Mouse (Mus musculus): Measurements from ENCODE around the gene Il31ra.

Gene Il31ra

DNA sequence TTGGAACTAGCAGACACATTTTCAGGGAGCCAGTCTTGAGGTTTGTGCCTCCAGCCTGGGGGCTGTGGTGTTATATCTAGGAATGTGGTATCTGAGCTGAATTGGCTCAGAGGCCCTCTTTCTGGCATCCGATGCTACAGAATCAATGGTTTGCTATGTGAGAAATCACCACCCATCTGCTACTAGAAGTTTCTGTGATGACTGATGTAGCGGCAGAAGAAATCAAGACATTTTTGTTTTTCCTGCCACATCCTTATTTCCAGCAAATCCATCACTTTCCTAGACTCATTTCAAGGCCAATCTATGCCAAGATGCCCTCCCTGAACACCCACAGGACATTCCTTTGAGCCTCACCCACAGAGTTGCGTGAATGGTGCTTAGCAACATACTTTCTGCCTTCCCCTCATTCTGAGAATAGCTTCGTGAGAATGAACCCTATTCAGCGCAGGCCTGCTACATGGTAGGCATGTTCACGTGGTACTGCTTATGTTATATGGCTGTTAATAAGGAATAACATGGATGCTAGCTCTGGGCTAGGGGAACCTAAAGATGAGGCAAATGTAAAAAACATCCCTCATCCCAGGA lies 33.5 kb downstream of the Il31ra start:
- DNase-seq (ENCODE audit: low spot score) = no peak

DNA sequence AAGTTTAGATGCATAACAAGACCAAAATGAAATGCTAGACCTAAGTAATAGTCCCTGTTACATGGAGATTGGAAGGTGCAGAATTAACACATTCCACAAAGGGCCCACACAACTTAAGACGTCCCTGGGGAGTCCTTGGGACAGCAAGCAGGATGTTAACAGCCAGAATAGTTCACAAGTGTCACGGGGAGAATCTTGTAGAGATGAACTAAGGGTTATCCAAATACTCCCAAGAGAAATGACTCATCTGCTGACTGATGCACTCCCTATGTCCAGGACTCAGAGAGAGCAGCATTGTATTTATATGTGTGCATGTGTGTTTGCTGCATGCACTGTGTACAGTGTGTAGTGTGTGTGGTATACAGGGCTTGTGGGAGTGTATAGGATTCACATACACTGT lies 37.7 kb downstream of the Il31ra start:
- DNase-seq (ENCODE audit: low spot score) = no peak

DNA sequence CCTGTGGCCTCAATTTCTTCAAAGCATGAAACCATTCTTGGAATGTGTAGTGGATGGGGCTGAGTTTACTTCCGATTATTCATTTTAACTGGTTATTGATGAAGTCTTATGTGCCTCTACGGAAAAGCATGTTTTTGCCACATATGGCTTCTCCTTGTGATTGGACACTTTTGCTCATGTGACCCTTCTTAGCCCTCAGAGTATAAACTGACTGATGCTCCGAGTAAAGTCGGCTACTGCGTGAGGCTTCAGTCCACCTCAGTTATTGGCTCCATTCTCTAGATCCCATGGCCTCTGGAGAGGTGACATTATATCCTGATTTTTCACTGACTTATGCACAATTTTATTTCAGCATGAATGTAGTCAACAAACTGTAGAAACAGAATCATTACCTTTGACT lies 40.9 kb downstream of the Il31ra start:
- DNase-seq (ENCODE audit: low spot score) = no peak

DNA sequence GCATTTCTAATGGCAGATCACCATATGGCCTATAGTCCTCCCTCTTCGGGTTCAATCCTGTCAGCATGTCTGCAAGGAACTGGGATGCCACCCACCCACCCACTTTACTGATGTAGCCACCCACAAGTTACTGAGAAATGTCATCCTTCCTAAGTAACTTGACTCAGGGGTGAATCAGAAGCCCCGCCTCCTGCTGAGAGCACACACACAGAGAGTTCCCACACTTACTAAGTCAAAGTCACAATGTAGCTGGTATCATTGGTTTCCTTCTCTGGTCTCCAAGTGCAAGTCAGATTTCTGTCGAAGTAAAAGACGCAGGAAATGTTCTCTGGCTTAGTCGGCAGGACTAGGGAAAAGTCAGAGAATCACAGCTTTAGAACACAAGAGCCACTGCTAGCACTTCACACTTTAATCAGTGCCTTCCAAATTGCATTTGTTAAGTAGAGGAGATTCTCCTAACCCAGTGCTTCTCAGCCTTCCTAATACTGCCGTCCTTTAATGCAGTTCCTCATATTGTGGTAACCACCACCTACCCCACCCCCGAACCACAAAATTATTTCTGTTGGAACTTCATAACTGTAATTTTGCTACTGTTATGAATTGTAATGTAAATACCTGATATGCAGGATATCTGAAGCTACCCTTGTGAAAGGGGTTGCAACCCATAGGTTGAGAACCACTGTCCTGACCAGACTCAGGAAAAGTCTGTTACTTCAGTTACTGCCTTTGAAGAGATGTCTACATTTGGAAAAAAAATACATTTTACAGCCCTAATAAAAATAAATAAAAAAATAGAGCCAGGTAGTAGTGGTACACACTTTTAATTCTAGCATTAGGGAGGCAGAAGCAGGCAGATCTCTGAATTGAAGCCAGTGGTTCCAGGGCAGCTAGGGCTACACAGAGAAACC lies 42.3 kb downstream of the Il31ra start:
- DNase-seq (ENCODE audit: low spot score) = no peak

DNA sequence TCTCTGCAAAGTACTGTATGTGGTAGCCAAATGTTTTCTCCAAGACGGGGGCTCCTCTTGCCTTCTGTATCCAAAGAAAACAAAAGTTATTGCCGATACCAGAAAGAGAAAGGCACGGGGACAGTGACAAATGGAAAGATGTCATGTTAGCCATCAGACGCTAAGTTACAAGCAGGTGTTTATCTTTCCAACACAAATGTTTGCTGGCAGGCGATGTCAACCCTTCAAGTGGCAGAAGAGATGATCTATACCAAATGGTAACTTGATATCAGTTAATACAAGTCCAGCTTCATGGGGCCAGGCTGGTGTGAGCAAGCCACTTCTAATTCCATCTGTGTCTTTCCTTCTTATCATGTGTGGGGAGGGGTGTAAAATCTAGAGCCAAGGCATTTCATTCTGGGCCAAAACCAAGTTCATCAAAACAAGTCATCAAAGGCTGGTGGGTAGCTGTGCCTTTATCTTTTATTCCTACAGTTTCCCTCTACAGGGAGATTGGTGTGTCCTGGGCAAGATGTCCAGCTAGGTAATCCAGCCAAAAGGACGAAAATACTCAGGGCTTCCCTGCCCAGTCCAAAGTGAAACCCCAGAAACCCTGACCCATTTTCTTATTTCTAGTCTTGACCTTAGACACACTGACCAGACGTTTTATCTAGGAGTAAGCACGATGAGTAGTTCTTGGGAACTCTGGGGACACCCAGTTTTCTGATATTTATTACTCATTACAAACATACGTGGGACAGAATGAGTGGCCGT lies 52.8 kb downstream of the Il31ra start:
- DNase-seq (ENCODE audit: low spot score) = no peak

DNA sequence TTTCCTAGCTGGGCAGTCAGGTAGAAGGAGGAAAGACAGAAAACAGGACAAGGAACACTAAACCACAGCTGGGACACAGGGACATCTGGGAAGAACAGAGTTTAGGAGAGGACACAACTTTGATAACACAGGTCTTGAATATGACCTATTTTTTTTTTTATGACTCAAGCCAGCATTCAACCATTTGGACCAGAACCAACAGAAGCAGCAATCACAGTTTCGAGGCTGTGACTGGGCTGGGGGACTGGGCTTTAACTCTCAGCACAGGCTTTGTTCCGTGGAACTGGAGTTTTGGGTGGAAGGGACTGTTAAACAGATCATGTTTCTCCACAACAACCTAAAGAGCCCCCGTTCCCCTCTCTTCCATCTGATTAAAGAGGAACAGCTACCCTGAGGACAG lies 53.5 kb downstream of the Il31ra start:
- no peak for DNase-seq (ENCODE audit: low spot score)

DNA sequence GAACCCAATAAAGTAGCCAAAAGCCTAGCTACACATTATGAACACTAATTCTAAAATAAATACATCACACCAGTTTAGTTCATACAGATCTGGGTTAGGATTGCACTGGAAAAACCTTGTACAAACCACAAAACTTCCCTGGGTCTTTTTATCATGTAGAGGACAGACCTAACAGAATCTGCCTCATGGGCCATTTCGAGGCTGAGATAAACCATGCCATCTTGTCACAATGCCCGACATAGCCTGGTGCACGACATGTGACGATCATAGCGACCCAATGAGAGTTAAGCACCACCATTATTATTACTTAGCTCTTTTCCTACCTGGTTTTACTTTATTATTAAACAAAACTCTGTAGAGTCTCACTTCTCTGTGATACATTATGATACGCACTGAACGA lies 57.1 kb downstream of the Il31ra start:
- no peak for DNase-seq (ENCODE audit: low spot score)

DNA sequence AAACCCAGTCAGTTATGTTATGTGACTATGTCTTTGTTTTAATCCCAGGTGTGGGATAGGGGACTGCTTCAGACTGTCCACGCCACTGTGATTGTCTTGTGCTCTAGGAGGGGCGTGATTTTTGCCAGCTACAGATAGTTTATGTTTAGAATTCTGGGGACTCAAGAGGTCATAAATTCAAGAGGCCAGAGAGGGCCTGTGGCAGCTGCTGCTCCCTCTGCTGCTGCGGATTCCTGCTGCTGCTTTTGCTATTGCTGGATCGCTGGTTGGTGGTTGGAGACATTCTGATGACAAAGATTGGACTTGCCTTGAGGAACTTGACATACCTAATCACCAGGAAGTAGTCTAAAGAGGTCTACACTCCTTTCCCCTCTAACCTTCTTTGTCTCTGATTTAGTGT lies 57.5 kb downstream of the Il31ra start:
- DNase-seq (ENCODE audit: low spot score) = no peak

DNA sequence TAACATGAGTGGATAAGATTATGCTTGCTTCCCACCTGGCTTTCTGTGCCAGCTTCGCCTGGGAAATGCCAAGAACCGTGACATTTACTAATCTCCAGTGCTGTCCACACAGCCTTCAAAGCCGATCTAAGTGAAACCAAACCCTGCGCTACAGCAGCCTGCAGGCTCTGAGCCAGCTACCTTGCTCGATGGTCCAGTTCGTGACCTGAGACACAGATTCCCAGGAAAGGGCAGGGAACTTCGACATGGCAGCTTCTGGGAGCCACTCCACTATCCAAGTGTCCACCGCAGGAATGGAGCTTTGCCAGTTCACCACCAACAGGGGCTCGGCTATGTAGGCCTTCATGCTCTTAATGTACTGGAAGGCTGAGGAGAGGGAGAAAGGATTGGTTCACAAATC lies 60.6 kb downstream of the Il31ra start:
- DNase-seq (ENCODE audit: low spot score) = no peak

DNA sequence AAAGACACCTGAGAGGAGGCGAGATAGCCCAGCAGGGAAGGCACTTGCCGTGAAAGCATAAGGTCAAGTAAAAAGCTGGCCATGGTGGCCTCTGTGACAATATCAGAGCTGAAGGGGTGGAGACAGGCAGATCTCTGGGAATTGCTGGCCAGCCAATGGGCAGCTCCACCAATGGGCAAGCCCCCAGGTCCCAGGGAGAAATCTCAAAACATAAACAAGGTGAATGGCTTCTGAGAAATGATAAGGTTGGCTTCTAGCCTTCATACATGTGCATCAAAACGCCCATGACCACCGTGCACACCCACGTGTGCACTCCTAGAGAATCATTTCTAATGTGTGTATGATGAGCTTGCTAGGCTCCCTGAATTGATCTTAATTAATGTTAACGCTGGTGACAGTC lies 61.9 kb downstream of the Il31ra start:
- DNase-seq (ENCODE audit: low spot score) = no peak

DNA sequence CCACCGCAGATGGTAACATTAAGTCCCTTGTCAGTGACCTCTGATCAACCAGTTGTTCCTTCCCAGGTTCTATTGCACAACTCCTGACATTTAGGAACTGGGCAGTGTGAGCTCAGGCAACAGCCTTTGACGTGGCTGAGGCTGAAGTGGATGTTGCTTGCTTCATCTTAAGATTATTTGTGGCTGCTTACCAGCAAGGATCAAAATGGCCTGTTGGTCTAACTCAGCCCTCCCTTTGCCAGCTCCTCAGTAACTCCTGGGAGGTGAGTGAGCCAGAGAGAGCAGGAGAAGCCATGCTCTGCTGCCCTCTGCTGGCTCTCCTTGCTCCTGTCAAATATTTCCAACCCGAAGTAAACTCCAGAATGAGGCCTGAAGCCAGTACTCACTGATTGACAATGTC lies 64.3 kb downstream of the Il31ra start:
- peak; percentile 44 for DNase-seq (ENCODE audit: low spot score)

DNA sequence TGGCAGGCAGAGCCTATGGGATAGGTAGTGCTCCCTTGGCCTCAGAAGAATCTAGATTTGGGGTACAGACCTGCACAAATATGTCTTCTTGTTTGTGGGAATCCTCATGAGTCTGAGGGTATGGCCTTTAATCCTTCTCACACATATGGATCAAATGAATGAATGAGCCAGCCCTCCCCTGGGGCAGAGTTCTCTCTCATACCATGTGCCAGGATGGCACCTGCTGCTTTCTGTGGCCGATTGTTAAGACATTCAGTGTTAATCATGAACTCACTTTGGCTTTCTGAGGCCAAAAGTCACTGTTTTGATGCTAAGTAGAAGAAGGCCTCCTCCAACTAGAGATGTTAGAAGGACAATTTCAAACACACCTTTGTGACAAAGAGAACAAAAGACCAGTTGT lies 67.0 kb downstream of the Il31ra start:
- no peak for DNase-seq (ENCODE audit: low spot score)

DNA sequence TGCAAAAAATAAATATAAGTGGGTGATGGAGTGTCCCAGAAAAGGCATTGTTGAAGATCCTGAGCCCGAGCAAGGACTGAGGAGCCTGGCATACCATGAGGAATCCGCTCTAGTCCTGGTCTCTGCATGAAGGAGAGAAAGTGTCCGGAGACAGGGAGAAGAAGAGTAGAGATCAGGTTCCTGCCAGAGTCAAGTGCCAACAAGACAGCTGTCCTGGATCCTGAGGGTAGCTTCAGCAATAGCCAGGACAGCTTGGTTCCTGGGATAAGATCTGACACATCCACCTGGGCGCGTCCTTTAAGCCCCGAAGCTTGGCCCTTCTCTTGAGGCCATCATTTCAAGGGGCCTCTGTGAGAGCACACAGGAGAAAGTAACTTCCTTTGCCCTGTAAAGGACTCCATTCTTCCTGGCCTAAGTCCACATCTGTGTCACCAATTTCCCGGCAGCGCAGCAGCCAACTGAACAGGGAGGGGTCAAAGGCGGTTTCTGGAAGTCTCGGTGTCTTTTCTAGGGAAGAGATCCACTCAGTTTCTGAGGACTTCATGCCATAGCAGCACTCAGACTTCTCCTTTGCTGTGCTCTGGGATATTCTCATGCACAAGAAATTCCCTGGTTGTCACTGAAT lies 70.7 kb downstream of the Il31ra start:
- DNase-seq (ENCODE audit: low spot score) = no peak

DNA sequence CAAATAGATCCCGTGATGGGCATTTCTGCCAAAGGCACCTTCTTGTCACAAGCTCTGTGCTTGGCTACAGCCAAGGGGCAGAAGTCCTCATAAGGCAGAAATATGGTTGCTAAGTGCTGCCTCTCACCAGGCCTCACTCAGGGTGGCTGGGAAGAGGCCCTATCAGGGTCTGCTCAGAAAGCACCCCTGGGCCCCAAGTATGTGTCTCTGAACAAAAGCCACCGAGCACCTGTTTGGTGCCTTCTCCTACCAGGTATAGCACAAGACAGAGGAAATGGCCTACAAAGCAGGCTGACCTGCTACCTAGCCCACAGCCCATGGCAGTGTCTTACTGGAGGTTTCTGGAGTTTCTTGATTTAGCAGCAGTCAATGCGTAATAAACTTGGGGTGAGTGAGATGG lies 71.3 kb downstream of the Il31ra start:
- no peak for DNase-seq (ENCODE audit: low spot score)

DNA sequence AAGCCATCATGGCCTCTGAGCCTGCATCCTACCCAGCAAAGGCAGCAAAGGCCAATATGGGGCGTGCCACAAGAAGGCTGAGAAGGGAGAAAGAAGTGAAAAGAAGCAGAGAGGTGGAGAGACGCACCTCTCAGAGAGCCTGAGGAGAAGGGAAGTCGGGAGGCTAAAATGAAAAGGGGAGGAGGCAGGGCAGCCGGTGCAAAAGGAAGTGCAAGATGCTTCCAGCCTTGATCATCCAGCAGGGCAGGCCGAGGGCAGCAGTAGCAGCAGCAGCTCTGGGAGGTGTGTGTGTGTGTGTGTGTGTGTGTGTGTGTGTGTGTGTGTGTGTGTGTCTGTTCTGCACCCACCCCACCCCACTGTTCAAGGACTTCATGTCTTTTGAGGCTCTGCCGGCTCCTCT lies 71.9 kb downstream of the Il31ra start:
- no peak for DNase-seq (ENCODE audit: low spot score)

DNA sequence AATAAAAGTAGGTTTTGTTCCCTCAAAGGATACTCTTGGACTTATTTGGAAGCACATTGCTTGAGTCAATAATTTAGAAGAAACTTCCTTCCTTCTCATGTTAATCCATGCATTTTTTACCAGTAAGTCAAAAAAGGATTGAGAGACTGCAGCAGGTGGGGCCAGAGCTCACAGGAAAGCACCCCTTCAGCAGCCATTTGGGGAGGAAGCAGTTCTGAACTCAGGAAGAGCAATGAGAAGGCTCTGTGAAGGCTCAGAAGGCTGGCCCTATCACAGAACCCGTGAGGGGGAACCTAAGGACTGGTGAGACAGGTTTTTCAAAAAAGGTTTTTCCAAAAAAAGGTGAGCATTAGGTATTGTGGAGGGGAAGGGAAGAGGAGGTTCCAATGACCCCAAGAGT lies 79.6 kb downstream of the Il31ra start:
- no peak for DNase-seq (ENCODE audit: low spot score)

DNA sequence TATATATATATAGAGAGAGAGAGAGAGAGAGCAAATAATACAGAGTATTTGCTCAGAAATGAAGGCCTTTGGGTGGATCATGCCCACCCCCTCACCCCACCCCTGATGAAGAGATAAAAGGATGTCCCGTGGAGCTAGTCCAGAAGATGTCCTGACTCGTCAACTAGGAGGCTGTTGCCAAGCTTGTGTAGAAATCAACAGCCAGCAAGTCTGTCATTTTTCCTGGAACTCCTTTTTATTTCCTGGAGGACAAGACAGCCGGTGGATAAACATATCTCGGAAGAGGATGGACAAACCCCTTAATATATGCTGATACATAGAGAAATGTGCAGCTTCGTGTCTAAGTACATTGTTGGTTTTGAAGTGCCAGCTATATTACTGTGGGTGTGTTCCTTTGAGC lies 81.3 kb downstream of the Il31ra start:
- DNase-seq (ENCODE audit: low spot score) = no peak

DNA sequence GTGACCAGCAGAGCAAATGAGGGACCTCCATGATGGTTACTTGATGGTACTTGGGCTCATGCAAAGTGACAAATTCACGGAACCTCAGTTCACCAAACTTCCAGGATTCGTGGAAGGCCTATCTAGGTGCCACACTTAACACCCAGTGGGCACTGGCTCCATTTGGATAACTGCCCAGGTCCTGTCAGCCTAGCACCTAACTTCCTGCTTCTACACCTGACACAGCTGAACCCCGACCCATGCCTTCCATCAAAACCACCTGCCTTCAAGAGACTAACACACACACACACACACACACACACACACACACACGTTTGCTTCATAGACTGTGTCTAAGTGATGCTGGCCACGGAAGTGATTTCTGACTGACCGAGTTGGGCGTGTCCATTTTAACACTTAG lies 82.3 kb downstream of the Il31ra start:
- no peak for DNase-seq (ENCODE audit: low spot score)

DNA sequence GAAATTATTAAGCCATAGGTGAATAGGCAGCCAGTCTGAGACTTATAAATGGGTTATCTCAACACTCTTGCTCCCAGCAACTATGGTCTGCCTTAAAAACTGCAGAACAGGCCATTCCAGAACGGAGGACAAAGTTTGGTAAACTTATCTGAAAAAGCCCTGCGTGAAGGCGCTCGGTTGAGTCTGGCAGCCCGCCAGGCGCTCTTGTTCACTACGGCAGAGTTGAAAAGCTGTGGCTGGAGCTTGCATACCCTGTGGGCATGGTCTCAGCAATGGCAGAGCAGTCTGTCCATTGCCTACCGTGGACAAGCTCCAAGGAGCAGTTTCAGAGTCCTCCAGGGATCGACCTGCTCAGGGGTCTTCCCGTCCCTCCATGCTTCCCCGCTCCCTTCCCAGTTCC lies 82.9 kb downstream of the Il31ra start:
- no peak for DNase-seq (ENCODE audit: low spot score)

DNA sequence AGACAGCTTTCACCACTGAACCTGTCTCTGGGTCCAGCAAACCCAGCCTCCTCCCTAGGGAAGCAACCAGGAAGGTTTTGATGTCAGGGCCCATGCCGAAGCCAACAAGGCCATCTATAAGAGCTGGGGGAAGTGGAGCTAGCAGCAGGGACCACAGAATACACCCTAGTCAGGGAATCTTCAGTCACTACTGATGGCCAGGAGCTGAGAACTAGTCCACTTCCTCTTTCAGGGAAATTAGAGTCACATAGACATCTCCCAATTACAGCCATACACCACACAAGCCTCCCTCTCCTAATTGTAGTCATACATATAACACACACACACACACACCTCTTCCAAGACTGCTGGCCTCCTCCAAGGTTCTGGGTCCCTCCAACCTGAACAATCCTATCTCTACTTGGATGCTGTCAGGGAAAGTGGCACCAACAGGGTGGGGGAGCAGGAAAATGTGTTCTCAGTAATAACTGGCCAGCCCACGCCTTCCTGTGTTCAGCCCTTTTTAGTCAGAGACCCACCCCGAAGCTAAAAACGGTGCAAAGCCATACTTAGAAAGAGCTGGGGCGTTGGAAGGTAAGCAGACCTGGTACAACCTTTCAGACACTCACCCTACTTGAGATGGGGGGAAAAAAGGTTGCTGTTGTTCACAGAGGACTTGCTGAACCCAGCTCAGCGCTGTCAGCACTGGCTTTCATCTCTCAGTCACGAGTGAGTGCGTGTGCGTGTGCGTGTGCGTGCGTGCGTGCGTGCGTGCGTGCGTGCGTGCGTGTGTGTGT lies 83.5 kb downstream of the Il31ra start:
- DNase-seq (ENCODE audit: low spot score) = no peak

DNA sequence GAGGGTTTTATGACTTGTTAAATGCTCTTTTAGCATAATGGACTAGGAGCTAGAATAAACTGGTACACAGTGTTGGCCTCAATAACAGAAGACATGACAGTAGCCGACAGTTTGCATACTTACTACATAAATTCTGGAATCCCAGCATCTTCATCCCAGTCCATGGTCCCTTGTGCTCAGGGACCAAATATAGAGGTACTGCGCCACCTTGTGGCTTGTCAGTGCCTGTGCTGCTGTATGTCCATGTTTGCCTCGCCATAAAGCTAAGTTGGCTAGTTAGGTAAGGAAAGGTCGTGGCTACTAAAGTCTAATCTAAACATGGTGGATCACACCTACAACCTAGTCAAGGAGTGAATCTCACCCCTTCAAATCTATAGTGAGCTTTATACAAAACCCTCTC lies 84.7 kb downstream of the Il31ra start:
- DNase-seq (ENCODE audit: low spot score) = no peak

DNA sequence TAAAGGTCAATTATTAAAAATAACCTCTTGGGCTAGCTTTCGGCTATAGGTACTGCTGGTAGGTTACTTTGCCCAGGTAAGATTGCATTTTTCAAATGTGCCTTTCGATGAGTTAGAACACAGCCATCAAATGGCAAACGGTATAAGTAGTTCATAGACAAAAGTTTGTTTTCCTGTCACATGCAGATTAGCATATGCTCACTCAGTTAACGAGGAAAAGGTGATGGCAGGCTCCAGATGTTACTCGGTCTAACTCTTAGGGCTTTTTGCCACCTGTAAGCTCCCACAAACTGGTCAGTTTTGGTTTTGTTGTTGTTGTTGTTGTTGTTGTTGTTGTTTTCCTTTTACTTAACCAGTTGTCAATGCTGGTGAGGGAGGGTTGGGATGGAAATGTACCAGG lies 85.7 kb downstream of the Il31ra start:
- DNase-seq (ENCODE audit: low spot score) = no peak
